Mouse (Mus musculus) erythroblast, embryonic 14.5 days (primary cell): ENCODE measurements around the gene Mpped2.

Source experiments
- GATA1 ChIP-seq: IDR thresholded peaks from 2 replicates; pipeline ENCODE4 v1.6.1; 2012; ENCODE audit warnings: low read length, inconsistent platforms, mixed read lengths
- TAL1 ChIP-seq: IDR thresholded peaks from 3 replicates; pipeline ENCODE4 v1.6.1; 2012; ENCODE audit warnings: low read length, inconsistent platforms, mixed read lengths

GRCm38 (mm10) chr2:106772643-106773042, 79.6 kb downstream of the Mpped2 start:
- TF ChIP-seq GATA1: no peak
- no peak for TF ChIP-seq TAL1
